Mouse (Mus musculus): Measurements from ENCODE around the gene Gm29133. TPM values are rescaled to one million over a fixed set of nuclear protein-coding genes. Genes with fewer than 3 reads are reported as not detected.
A peak's percentile ranks its signal among the peaks of the same experiment; 100 is the strongest.

Gene Gm29133
- polyA plus RNA-seq, 1 experiment from 2014 or later = not detected

GRCm38 (mm10) chr3:75823934-75824333 is 75.9 kb downstream of the Gm29133 start:
- Histone ChIP-seq H3K36me3 (no peaks in the 10 kb centered on the region), H3K4me2 (no peak overlapping the region), H3K9me3 (no peaks in the 10 kb centered on the region), H3K9ac (no peak overlapping the region), H3K27me3 (no peaks in the 10 kb centered on the region), H3K4me3 (no peak overlapping the region), H3K27ac (no peak overlapping the region), H3K4me1 (no peaks in the 10 kb centered on the region)
- WGBS = 84% methylated on average over 1 of the region's 1 CpGs
- no peak for ATAC-seq (ENCODE audit: insufficient number of reproducible peaks, low FRiP score, low TSS enrichment, low read depth)

DNA sequence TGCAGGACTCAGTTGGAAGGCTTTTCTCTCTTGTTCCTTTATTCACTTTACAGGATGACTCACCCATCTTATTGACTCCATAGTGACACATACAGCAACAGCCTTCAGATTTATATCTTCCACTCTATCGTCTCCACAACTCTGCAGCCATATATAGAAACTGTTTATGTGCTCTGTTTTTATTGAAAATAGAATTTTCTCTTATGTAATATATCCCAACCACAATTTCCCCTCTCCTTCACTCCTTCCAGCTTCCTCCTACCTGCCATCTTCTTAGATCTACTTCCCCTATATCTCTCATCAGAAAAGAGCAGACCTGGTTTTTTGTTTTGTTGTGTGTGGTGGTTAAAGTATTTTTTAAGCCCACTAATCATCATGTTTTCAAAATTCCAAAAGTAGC is 76.5 kb downstream of the Gm29133 start:
- H3K36me3 ChIP-seq = no peaks in the 10 kb centered on the region
- H3K4me1 ChIP-seq = no peaks in the 10 kb centered on the region
- H3K27ac ChIP-seq = no peak overlapping the region
- no peak overlapping the region for H3K9ac ChIP-seq
- no peak overlapping the region for H3K4me3 ChIP-seq
- no peak for ATAC-seq (ENCODE audit: insufficient number of reproducible peaks, low FRiP score, low TSS enrichment, low read depth)
- H3K4me2 ChIP-seq = no peak overlapping the region
- WGBS = 79% methylated on average over 1 of the region's 1 CpGs
- no peaks in the 10 kb centered on the region for H3K27me3 ChIP-seq
- no peaks in the 10 kb centered on the region for H3K9me3 ChIP-seq

- ATAC-seq (ENCODE audit: insufficient number of reproducible peaks, low FRiP score, low TSS enrichment, low read depth) = no peak
- no peak overlapping the region for H3K9ac ChIP-seq
- no peak overlapping the region for H3K4me3 ChIP-seq
- no peaks in the 10 kb centered on the region for H3K27me3 ChIP-seq
- H3K36me3 ChIP-seq = no peaks in the 10 kb centered on the region
- 70% methylated on average over 2 of the region's 2 CpGs for WGBS
- H3K4me1 ChIP-seq = no peaks in the 10 kb centered on the region
- no peak overlapping the region for H3K27ac ChIP-seq
- H3K9me3 ChIP-seq = no peaks in the 10 kb centered on the region
- H3K4me2 ChIP-seq = no peak overlapping the region
Observed at GRCm38 (mm10) chr3:75834827-75835226, 86.8 kb downstream of the Gm29133 start.

DNA sequence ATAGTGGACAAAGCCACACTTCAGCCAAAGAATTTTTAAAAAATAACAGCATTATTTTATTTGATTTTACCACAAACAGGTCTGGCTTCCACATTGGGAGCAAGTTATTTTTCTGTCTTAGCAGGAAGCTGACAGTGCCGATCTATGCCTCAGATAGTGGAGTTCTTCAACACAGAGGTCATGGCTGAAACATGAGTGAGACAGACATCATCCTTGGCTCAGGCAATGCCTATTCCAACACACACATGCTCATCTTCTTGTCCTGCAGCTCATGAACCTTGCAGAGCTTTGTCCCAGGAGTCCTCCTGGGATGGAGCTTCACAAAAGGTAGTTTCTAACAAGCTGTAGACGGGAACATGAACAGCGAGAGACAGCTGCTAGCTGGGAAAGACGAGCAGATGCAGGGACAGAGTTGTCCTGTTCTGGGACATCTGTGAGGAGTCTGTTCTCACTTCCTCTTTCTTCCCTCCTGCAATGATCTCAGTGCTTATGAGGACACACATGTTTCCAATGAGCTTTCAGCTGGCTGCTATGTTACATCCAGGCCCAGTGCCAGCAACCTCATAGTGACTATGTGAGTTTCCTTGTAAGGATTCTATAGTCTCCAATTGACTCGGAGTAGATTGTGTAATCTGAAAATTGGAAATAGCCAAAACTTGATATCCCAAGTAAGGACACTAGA is 87.4 kb downstream of the Gm29133 start:
- Histone ChIP-seq H3K4me3 (no peak overlapping the region), H3K36me3 (no peaks in the 10 kb centered on the region), H3K27ac (peak overlapping the region; percentile 33; the same call in 1 of the 2 replicates), H3K9me3 (no peaks in the 10 kb centered on the region), H3K4me1 (no peaks in the 10 kb centered on the region), H3K9ac (no peak overlapping the region), H3K27me3 (no peaks in the 10 kb centered on the region), H3K4me2 (no peak overlapping the region)
- 49% methylated on average over 5 of the region's 5 CpGs for WGBS
- 0 out of 2 replicates have a peak, but pooled peaks have one; percentile 55 for ATAC-seq (ENCODE audit: insufficient number of reproducible peaks, low FRiP score, low TSS enrichment, low read depth)

Other genes starting within 250 kb of the Gm29133 start
- 76.7 and 86.4 TPM in 2 replicates for gene Pdcd10, start 191.3 kb upstream of the Gm29133 start, polyA plus RNA-seq (2015; fragmentation: Nextera tagmentation; extraction: Ambion mirVana)
- 5.0 and 5.3 TPM in 2 replicates for gene Serpini1, start 190.7 kb upstream of the Gm29133 start, polyA plus RNA-seq (2015; fragmentation: Nextera tagmentation; extraction: Ambion mirVana)
- gene Golim4, start 208.8 kb downstream of the Gm29133 start, polyA plus RNA-seq (2015; fragmentation: Nextera tagmentation; extraction: Ambion mirVana) = 62.0 and 62.8 TPM in 2 replicates

All from limb, embryonic 15.5 days (tissue).